Mouse (Mus musculus): Measurements from ENCODE around the gene Micall1.
A peak's percentile ranks its signal among the peaks of the same experiment; 100 is the strongest.

The Micall1 gene

DNA sequence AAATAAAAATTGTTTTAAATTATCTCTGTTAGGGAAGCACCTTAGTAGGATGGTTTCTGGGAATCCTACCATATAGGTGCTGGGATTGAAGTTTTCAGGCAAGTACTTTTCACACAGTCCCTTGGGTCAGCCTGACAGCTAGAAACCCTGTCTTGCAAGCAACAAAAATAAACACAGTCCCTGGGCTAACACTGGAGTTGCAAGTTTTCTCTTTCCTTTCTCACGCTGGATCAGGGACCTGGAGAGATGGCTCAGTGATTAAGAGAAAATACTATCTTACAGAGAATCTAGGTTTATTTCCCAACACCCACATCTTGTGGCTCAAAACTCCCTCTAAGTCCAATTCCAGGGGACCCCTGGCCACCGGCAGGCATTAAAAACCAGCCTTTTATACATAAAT, 11.6 kb upstream of the Micall1 start:
- no peak for DNase-seq (ENCODE audit: low spot score in 2 of 2)

DNA sequence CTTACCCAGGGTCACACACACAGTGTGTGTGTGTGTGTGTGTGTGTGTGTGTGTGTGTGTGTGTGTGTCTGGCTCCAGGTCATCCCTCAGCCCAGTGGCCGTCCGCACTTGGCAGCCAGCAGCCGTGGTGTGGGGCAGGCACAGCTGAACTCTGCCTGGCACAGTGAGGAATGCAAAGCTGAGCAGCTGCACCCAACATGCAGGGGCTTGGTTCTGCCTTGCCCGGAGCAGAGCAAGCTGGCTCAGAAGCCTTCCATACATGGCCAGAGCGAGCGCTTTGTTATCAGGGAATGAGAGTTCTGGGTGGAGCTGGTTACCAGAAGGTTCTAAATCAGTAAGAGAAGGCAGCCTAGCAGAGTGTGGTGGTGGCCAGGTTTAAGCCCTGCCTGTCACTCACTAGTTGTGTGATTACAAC, 11.1 kb upstream of the Micall1 start:
- peak; percentile 35 to 62 for DNase-seq (ENCODE audit: low spot score in 2 of 2)

DNA sequence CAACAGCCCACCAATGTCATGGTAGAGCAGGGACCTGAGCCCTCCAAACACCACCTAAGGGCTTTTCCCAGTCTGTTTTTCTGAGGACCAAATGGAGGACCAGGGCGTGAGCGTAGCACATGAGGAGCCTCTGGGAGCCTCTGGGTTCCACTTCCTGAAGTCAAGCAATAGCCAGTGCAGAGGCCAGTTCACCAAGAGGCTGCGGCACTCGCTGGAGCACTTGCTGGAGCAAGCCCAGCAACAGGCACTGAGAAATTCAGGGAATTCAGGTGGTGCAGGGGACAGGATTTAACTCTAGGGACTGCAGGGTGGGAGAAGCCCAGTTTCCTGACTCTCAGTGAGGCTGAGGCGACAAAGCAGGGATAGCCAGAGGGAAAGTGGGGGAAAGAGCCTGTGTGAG, 10.5 kb upstream of the Micall1 start:
- no peak for DNase-seq (ENCODE audit: low spot score in 2 of 2)

DNA sequence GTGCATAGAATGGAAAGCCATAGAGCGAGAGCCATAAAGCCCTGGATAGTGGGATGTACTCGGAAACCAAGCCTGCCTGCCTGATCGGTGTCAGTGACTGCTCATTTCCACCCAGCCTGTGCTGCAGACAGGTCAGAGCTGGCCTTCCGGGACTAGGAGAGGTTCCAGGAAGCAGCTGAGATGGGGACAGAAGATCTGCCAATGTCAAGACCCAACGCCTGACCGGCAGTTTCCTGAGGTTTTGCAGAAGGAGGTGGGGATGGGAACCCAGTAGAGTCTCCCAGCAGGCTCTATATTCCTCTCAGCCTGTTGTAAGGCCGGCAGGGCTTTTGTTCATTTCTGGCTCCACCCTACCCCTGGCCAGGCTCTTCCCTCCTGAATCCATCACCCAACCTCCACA, 9.8 kb upstream of the Micall1 start:
- no peak for DNase-seq (ENCODE audit: low spot score in 2 of 2)

DNA sequence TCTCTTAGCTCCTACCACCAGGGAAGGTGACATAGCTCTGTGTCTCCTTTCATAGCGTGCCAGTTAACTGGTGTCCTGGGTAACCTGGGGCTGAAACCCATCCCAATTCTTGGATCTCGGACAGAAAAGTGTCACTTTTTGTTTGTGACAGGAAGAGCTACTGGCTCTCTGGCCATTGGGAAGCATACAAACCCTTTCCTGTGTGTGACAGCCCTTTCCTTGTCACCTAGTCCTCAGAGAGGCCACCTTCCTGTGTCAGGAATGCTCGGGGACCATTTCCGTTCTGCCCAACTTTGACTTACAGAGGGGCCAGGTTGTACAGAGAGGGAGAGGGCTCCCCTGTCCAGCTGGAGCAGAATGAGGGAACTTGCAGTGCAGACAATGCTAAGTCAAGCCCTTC, 9.2 kb upstream of the Micall1 start:
- DNase-seq (ENCODE audit: low spot score in 2 of 2) = no peak

DNA sequence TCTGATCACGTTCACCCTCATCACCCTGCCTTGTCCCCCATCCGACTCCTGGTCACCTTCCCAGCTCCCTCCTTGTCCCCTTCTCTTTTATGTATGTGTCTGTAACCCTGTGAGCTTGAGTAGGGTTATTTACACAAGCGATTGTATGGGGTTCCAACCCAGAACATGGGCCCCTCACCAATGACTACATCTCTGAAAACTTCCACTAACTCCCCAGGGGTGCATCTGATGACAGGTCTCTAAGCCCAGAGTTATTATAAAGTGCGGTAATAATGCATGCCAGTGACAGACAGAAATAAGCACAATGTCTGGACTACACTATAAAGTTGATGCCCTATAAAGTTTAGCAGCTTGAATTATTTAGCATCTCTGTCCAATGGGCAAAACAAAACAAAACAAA, 8.3 kb upstream of the Micall1 start:
- no peak for DNase-seq (ENCODE audit: low spot score in 2 of 2)

DNA sequence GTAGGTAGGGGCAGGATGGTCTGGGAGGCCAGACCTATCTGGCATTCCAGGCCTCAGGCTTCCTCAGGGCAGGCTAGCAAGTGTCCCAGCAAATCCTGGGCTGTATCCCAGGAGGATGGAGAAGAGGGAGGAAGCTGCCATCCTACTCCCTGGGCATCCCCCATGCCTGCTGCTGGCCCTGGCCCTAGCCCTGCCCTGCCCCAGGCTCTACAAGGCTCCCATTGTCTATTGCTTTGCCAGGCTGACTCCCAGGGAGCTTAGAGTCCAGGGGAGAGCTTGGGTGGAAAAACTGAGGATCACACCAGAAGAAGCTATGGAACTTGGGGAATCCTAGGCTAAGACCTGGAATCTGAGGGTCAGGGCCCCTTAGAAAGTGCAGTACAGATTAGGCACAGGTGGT, 7.2 kb upstream of the Micall1 start:
- no peak for DNase-seq (ENCODE audit: low spot score in 2 of 2)

DNA sequence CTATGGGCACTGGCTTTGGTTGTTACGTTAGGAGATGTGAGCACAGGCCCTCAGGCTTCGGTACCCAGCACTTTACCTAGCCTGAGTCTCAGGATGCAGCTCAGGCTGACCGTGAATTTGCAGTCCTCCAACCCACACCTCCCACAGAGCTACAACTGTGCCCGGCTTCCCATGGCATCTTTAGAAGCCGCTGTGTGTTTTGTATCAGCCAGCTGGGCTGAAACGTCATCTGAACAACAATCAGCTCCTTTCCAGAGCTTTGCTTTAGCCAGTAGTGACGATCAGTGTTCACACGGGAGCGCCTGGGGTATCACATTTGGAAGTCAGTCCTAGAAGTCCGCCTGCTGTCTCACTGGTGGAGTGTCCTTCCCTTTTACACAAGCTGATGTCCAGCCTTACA, 5.4 kb upstream of the Micall1 start:
- DNase-seq (ENCODE audit: low spot score in 2 of 2) = no peak

DNA sequence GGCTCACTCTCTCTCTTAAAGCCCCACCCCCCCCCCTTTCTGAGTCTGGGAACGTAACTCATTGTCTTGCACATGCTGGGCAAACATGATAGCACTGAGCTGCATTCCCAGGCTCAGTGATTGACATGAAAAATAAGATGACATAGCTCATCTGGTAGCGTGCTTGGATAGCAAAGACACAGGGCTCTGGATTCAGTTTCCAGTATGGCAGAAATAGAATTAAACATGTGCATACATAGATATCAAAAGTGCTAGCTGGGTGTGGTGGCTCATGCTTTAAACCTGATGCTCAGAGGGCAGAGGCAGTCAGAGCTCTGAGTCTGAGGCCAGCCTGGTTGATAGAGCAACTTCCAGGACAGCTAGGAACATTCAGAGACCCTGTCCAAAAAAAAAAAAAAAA, 2.9 kb upstream of the Micall1 start:
- no peak for DNase-seq (ENCODE audit: low spot score in 2 of 2)

DNA sequence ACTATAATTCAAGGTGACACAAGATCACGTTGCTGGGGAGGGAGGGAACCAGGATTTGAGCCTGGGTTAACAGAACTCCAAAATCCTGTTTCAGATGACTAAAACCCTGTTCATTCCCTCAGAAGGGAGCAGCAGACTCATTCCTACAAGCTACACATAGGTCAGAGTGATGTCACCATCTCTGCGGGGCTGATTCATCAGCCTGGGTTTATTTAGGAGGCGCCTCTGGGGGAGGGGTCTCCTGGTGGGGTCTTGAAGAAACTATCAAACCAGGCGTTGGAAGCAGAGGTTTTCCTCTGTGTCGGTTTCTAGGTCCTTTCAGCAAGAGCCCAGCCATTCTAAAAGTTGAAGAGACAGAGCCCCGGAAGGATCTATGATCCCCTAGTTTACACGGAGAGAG, 732 bp upstream of the Micall1 start:
- DNase-seq (ENCODE audit: low spot score in 2 of 2) = no peak

DNA sequence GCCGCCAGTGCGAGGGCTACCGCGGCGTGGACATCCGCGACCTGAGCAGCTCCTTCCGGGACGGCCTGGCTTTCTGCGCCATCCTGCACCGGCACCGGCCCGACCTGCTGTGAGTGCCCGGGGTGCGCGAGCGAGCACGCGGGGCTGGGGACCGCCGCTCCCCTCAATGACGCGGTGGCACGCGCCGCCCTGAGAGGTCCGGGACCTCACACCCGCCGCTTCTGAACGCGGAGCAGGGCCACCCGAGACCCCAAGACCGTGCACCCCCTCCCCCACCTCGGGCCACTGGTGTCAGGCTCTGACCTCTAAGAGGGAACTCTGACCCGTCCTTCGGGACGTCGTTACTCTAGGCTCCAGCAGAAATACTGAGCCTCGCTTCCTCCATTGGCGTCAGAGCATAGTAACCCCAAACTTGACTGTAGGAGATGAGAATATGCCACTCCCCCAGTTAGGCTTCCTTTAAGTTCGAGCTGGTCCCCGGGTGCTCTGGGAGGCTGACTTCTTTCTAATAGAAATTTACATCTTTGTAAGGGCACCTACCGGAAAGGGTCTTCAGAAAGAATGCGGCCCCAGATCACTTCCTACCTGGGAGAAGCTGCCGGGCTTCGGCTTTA, 730 bp downstream of the Micall1 start:
- no peak for DNase-seq (ENCODE audit: low spot score in 2 of 2)

DNA sequence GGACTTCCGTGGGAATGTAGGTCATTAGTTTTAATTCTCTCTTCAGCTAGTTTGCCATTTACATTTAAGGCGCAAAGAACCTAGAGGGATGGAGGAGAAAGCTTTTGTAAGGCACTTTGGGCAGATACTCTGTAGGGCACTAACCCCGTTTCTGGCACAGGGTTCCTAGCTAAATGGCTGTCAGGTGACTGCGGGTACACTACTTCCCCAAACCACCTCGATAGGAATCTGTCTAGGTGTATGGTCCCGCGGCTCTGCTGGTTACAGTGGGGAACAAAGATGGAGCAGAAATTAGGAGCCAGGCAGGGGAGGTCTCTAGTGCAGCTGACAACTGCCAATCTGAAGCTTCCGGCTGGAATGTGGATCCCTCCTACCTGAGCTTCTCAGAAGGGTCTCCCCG, 1.3 kb downstream of the Micall1 start:
- no peak for DNase-seq (ENCODE audit: low spot score in 2 of 2)

DNA sequence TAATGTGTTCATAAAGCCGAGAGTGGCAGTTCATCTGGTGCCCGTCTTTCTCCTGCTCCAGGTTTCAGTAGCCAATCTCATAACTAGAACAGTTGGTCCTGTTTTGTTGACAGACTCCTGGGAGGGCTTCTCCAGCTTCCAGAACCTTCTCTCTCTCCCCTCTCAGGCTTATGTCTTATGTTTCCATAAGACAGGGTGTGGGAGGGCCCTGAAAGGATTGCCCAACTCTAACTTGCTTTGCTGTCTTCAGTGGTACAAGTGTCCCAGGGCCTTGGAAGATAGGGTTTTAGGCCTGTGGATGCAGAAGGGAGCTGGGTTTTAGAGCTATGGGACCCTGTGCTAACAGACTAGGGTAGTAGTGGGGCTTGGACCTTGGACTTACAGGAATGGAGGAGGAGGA, 1.8 kb downstream of the Micall1 start:
- no peak for DNase-seq (ENCODE audit: low spot score in 2 of 2)

DNA sequence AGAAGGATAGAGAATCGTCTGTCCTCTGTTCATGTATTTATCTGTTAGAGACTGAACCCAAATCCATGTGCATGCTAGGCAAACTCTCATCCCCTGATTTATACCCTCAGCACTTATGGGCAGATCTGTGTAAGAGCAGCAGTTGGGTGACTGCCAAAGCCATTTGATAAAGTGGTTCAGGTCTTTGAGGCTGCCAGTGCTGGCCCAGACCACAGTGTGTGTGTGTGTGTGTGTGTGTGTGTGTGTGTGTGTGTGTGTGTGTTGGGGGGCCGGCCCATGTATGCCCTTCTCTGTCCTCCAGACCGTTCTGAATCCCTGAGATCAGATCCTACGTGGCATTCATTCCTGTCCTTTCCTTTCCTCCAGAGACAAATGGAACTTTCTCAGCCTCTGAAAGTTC, 3.1 kb downstream of the Micall1 start:
- DNase-seq (ENCODE audit: low spot score in 2 of 2) = no peak

DNA sequence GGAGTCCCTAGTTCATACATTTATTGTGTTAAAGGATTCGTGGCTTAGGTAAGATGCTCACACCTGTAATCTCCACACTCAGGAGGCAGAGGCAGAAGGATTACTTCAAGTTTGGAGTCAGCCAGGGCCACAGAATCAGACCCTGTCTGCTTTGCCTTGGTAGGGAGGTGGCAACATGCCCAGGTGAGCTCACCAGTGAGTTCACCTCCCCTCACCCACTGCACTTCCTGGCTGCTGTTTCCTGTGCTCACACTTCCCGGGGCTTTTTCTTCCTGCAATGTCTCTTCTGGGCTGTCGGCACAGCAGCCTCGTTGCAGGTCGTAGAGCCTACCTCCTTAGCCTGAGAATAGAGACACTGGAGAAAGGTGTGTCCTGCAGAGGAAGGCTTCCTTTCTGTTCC, 6.6 kb downstream of the Micall1 start:
- no peak for DNase-seq (ENCODE audit: low spot score in 2 of 2)

DNA sequence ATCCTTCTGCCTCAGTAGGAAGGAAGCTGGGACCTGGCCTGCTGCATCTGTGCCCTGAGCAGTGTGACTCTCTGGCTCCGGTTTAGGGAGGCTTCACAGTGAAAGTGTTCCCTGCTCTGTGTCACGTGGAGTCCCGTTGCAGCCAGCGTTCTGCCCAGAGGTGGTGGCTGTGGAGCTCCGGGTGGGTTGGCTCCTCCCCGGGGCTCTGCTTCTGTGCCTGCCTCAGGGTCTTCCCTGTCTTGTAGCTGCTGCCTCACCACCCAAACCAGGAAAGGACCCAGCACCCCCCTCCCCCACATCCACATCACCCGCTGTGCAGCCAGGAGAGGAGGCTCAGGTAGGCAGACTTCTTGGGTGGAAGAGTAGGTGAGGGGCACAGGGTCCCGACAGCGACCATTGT, 10.8 kb downstream of the Micall1 start:
- DNase-seq (ENCODE audit: low spot score in 2 of 2) = no peak

DNA sequence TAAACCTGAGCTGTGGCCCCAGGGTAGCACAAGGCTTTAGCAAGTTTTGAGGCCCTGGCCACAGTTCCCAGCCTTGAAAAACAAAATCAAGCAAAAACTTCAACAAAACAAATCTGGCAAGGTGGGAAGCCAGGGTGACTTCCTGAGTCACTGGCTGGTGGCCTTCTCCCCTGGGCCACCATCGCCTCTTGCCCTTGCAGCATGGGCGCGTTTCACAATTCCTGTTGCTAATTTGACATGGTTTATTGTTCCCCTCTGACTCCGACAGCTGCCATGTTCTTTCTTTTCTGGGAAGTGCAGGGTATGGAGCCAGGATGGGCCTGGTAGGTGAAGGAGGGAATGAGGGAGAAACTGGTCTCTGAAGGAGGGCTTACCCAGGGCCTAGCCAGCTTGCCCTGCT, 13.4 kb downstream of the Micall1 start:
- DNase-seq (ENCODE audit: low spot score in 2 of 2) = no peak

DNA sequence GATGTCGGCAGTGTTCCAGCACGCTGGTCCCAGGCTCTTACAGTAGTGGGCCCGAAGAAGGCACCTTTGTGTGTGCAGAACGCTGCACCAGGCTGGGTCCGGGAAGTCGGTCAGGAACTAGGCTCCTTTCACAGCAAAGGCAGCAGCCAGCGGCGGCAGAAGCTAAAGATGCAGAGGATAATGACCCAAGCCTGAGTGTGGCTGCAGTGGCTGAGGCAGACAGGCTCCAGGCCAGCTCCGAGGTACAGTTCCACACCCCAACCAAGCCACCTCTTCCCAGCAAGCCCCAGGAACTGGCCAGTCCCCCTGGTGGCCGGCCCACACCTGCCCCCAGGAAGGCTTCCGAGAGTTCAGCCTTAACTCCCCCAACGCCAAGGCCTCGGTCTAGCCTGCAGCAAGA, 13.8 kb downstream of the Micall1 start:
- DNase-seq (ENCODE audit: low spot score in 2 of 2) = no peak

DNA sequence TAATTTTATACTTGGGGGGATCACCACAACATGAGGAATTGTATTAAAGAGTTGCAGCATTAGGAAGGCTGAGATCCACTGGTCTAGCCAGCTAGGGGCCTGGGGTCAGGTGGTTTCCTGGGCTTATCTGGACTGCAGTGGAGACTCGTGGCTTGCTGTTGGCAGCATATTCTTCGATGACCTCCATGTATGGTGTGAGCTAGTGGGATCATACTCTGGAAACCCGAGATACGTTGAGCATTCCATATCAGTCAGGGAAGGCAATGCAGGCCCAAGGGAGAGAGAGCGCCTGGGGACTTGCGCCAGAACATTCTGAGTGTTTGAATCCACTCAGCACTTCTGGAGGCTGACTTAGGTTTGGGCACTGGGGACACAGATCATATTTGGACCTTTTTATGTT, 15.1 kb downstream of the Micall1 start:
- no peak for DNase-seq (ENCODE audit: low spot score in 2 of 2)

DNA sequence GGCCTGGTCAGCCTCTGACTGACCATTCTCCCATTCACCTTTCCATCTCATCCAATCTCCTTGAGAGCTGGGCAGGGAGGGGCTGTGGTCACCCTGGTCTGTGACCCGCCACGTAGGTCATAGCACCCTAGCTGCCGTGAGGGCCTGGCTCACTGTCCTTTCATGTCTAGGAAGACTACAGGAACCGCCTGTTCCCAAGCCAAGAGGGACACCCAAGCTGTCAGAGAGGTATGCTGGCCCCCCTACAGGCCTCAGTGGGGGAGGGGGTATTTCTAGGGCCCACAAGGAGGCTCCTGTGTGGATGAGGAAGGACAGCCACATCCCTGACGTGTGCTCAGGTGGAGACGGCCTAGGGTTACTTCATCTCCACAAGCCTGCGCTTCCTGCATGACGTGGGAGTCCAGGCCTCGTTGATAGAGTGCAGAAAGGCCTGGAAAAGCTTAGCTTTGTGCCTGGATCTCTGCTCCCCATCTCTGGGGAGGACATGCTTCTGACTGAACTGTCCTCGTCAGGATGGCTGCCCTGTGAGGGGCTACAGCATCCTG, 15.7 kb downstream of the Micall1 start:
- DNase-seq (ENCODE audit: low spot score in 2 of 2) = no peak

DNA sequence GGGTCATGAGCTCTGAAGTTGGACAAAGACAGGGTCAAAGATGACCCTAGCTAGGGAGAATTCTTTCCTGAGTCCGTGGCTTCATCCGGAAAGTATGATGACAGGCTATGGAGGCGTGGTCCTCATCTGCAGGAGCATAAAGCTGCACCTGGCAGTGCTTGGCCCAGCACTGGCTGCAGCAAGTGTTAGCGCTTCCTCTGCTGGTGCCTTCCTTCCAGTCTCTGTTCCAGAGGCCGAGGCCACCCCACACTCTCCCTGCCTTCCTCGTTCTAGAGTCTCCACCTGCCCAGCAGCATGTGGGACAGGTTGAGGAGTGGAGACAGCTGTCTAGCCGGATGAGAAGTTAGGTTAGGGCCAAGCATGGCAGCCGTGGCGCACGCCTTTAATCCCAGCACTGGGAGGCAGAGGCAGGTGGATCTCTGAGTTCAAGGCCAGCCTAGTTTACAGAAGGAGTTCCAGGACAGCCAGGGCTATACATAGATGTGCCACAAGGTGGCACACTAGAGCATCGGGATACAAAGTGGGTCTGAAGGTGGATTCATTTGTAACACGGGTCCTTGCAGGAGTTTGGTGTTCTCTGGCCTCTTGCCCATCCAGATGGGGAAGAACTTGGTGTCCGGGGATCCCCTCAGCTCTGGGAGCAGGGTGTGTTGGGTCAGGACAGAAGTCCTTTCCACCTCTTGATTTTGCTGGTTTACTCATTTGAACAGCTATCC, 17.7 kb downstream of the Micall1 start:
- peak in 1 of 2 experiments; percentile 54 for DNase-seq (ENCODE audit: low spot score in 2 of 2)

DNA sequence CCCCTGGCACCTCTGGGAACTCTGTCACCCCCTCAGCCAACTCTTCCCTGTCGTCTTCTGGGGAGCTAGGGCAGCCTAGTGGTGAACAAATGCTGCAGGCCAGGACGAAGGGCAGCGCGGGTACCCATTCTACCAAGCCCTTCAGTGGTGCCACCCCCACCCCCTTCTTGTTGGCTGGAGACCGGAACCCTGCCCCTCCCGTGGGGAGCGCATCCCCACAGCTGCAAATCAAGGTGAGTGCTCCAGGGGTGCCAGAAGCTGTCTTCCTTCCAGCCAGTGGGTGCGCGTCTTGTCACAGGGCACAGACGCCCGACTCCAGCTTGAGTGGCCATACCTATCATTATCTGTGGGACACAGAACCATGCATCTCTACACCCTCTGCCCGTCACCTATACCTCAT, 18.4 kb downstream of the Micall1 start:
- DNase-seq (ENCODE audit: low spot score in 2 of 2) = no peak

DNA sequence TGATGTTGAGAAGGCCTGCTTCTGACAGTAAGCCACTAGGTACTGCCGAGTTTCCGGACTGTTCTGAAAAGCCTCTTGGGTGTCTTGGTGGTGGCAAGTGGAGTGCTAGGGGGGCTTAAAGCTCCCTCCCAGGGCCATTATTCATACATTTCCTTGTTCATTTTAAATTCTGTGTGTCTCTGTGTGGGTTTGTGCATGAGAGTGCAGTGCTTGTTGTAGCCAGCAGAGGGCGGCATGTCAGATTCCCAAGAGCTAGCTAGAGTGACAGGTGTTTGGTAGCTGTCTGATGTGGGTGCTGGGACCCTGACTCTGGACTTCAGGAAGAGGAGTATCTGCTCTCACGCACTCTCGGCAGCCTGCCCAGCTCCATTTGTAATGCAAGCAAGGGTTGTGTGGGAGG, 19.5 kb downstream of the Micall1 start:
- DNase-seq (ENCODE audit: low spot score in 2 of 2) = no peak

DNA sequence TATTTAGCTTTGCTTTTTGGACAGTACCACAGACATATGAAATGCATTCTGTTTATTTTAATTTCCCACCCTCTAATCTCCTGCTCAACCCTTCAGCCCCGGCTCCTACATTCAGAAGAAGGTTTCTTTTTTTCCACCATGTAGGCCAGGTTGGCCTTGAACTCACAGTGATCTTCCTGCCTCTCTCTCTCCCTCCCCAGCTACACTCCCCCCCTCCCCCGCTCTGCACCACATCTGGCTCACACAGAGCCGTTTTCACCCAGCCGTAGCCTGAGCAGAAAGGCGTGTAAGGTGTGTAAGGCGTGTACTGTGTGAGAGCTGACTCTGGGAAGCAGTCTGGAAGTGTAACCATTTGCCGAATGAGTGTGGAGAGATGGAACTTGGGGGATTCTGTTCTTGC, 20.6 kb downstream of the Micall1 start:
- no peak for DNase-seq (ENCODE audit: low spot score in 2 of 2)

All from cerebellum, postnatal 4 days (tissue).